Mouse (Mus musculus): ENCODE measurements at regions not wholly inside any gene's neighbourhood (a gene's known extent, or its start where the extent isn't known, plus 50 kb on each side); places are given as distances from the start of the nearest gene placed in this dataset.

- TF ChIP-seq POLR2A (IDR thresholded peaks at IDR 0.05; ENCODE audit: insufficient read depth, low read depth, low read length): no peak
- TF ChIP-seq CTCF (IDR thresholded peaks at IDR 0.05): no peak
Observed at GRCm38 (mm10) chr16:87188737-87189136, 165.2 kb upstream of the N6amt1 start.

All from heart, adult 2 months (tissue).